Comparison of ENCODE assay signal across 24 mouse cellular contexts in the genomic region with DNA sequence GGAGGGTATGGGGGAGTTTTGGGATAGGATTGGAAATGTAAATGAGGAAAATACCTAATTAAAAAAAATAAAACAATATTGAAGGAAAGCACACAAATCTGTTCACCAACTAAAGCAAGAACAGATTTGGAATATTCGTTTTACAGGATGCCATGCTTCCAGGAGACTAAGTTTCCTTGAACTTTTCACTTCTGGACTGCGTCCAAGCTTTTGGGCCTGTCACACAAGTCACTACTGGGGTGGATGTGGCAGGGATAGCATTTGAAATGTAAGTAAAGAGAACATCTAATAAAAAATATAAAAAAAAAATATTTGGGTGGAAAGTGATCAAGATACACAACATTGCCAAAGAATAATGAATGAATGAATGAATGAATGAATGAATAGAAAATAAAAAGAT.
A peak's percentile ranks its signal among the peaks of the same experiment; 100 is the strongest.
DNase-seq lines count a peak whose midpoint lies in the region; ATAC-seq and TF ChIP-seq lines count a peak whose summit lies in the region.
"Had no signal": no experiment of that assay in that cellular context is flagged by ENCODE, and none has a peak within 500 bp of the region (broad histone marks: within the 10 kb centered on the region; RNA-seq: fewer than 3 reads in every experiment).

No protein-coding gene starts in this region.

- H3K4me3 ChIP-seq in lung, embryonic 14.5 days (ENCODE audit: low read depth, low read length), result no peak overlapping the region
- H3K4me3 ChIP-seq: forebrain, embryonic 10.5 days; heart, embryonic 12.5 days; heart, embryonic 15.5 days; hindbrain, embryonic 10.5 days; hindbrain, embryonic 13.5 days; intestine, embryonic 15.5 days had no signal

- WGBS in lung, embryonic 14.5 days, result 58% methylated on average over 2 of the region's 2 CpGs

- H3K27me3 ChIP-seq in lung, embryonic 14.5 days (ENCODE audit: insufficient read depth, low read length), result no peaks in the 10 kb centered on the region
- H3K27me3 ChIP-seq: heart, embryonic 12.5 days; heart, embryonic 15.5 days; hindbrain, embryonic 13.5 days; intestine, embryonic 15.5 days had no signal

- H3K4me1 ChIP-seq in lung, embryonic 14.5 days (ENCODE audit: insufficient read depth), result no peaks in the 10 kb centered on the region
- H3K4me1 ChIP-seq: forebrain, embryonic 10.5 days; heart, embryonic 12.5 days; heart, embryonic 15.5 days; hindbrain, embryonic 10.5 days; hindbrain, embryonic 13.5 days; intestine, embryonic 15.5 days had no signal

- H3K9ac ChIP-seq in lung, embryonic 14.5 days, result no peak overlapping the region
- H3K9ac ChIP-seq: forebrain, postnatal 0 days; heart, embryonic 12.5 days; heart, embryonic 15.5 days; hindbrain, embryonic 13.5 days; intestine, embryonic 15.5 days had no signal

- peak; percentile 23 for DNase-seq in adrenal gland, postnatal 10 days
- DNase-seq in adrenal gland, postnatal 4 days (ENCODE audit: low spot score in 2 of 2), result no peak
- peak; percentile 2 for DNase-seq in lung, embryonic 14.5 days
- no peak for DNase-seq in lung, postnatal 4 days
- peak; percentile 2 for DNase-seq in adrenal gland, postnatal 25 days
- DNase-seq in c-Kit-positive CD71-positive TER-119-positive erythroid progenitor cells, embryonic 14.5 days (ENCODE audit: low spot score), result no peak
- DNase-seq: cerebellum, adult 18-20 months; cerebellum, adult 9-10 months; cerebellum, postnatal 14 days; forebrain, postnatal 0 days; gastrocnemius, postnatal 25 days; heart, adult 18-20 months; heart, postnatal 10 days; heart, postnatal 36 days; kidney, adult 11 months had no signal

- no peaks in the 10 kb centered on the region for H3K36me3 ChIP-seq in lung, embryonic 14.5 days (ENCODE audit: insufficient read depth)
- H3K36me3 ChIP-seq: forebrain, embryonic 10.5 days; heart, embryonic 12.5 days; heart, embryonic 15.5 days; hindbrain, embryonic 10.5 days; hindbrain, embryonic 13.5 days; intestine, embryonic 15.5 days had no signal

- ATAC-seq in lung, embryonic 14.5 days (ENCODE audit: insufficient read depth), result no peak
- ATAC-seq: CD4-positive, CD25-positive, alpha-beta regulatory T cell, adult 4 months; forebrain, embryonic 14.5 days; forebrain, postnatal 0 days; hindbrain, embryonic 16.5 days; intestine, embryonic 15.5 days had no signal

- no peak for TF ChIP-seq CTCF in lung, embryonic 14.5 days (IDR thresholded peaks at IDR 0.05; ENCODE audit: low read depth)

- no peaks in the 10 kb centered on the region for H3K9me3 ChIP-seq in lung, embryonic 14.5 days (ENCODE audit: low read depth, low read length)
- H3K9me3 ChIP-seq: forebrain, embryonic 10.5 days; heart, embryonic 15.5 days; hindbrain, embryonic 10.5 days; hindbrain, embryonic 13.5 days; intestine, embryonic 15.5 days had no signal

- no peak overlapping the region for H3K27ac ChIP-seq in lung, embryonic 14.5 days (ENCODE audit: low read depth)
- H3K27ac ChIP-seq: forebrain, embryonic 10.5 days; heart, embryonic 15.5 days; hindbrain, embryonic 10.5 days; hindbrain, embryonic 13.5 days; intestine, embryonic 15.5 days had no signal

- no peak overlapping the region for H3K4me2 ChIP-seq in lung, embryonic 14.5 days
- H3K4me2 ChIP-seq: heart, embryonic 12.5 days; heart, embryonic 15.5 days; hindbrain, embryonic 13.5 days; intestine, embryonic 15.5 days had no signal

Comparison
In these comparisons a context has a peak if more than half of its experiments do, and no peak if none do; other contexts are left out.
1. DNase-seq: peak in adrenal gland, postnatal 10 days (single experiment), lung, embryonic 14.5 days (single experiment) and adrenal gland, postnatal 25 days (single experiment); none in adrenal gland, postnatal 4 days (0 of 2), lung, postnatal 4 days (0 of 2) and c-Kit-positive CD71-positive TER-119-positive erythroid progenitor cells, embryonic 14.5 days (single experiment).